Mouse (Mus musculus) heart, postnatal 14 days (tissue): ENCODE data around the gene Sp2. TPM values are rescaled to one million over a fixed set of nuclear protein-coding genes. Genes with fewer than 3 reads are reported as not detected.

Source experiments
- DNase-seq, 2 experiments: peaks; one replicate each; pipeline ENCODE4 v3.0.0; 2021 to 2022
- intact Hi-C: fragments of 180-260 bp; cut with DNase I; formaldehyde crosslinking; loops from one replicate; pipeline ENCODE4 v1.15.1; 2025
- total RNA-seq, 2 experiments: library from RNA; stranded (reverse); gene quantifications; 2 replicates each; pipeline ENCODE4 v1.2.3; 2021

The Sp2 gene
- total RNA-seq, 2 experiments from 2014 or later, result 11.4 to 12.0 TPM

DNA sequence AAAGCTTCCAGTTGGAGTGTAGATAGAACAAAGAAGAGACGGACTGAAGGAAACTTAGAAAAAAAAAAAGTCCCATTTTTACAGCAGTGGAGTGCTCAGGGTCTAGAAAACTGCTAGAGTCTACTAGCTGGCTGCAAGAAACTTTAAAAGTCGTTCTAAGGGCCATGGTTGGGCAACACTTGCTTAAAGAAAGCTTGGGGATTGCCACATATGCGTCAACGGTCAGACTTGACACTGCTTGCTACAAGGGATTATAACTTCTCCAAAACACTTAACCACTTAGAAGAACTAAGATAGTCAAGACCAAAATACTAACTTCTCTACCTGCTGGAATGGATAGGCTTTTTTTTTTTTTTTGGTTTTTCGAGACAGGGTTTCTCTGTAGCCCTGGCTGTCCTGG is 7.9 kb downstream of the Sp2 start:
- intact Hi-C loops, result no loop called here
- DNase-seq, result no peak

DNA sequence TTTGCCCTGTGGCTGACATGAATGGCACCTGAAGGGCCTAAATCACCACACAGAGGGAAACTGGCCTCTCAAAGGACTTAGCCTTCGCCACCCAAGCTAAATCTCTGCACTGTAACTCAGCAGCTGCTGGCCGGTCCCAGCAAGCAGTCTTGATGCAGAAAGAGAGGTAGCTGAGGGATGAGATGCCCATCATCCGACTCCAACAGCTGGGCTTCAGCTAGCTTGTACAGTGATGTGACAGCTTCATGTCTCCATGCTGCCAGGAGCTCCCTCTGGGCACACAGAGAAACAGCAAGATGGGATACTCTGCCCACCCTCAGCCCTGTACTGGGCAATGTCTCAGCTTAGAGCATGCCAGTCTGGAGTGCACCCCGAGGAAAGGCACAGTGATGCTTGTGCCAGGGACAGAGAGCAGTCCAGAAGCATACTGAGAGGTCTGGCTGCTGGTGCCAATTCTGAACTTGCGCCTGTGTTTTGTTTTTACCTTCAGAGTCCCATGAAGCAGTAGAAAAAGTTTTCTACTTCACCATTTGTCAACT is 9.3 kb downstream of the Sp2 start:
- no peak for DNase-seq
- intact Hi-C loops, result no loop called here

DNA sequence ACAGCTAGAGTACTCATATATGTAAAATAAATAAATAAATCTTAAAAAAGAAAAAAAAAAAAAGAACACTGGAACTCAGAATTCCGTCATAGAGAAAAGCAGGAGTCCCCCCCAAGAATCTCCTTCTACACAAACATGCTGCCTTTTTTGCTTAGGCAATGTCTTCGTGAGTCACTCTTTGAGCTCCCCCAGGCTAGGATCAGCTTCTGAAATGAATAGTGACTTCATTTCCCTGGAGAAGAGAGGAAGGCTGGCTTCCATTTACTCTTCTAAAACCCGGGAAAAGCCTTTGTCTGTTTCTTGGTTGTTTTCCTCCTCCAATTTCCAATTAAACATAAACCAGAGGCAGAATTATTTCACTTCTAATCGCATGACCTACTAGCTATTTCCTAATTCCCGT is 9.9 kb downstream of the Sp2 start:
- DNase-seq, result no peak
- intact Hi-C loops, result no loop called here

DNA sequence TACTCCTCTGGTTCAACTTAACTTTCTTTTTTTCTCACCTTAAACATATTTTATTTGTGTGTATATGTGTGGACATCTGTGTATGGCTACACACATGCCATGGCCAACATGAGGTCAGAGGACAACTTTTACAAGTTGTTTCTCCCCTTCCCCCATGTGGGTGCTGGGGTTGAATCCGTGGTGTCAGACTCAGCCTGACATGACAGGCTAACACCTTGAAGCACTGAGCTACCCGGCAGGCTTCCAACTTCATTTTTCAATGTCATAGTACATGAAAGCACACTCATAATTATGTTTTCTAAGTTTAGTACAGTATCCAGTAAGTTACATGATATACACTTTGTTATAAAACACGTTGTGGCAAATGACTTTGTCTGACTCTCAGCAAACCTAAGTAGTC is 12.4 kb downstream of the Sp2 start:
- no peak for DNase-seq
- intact Hi-C loops, result no loop called here

DNA sequence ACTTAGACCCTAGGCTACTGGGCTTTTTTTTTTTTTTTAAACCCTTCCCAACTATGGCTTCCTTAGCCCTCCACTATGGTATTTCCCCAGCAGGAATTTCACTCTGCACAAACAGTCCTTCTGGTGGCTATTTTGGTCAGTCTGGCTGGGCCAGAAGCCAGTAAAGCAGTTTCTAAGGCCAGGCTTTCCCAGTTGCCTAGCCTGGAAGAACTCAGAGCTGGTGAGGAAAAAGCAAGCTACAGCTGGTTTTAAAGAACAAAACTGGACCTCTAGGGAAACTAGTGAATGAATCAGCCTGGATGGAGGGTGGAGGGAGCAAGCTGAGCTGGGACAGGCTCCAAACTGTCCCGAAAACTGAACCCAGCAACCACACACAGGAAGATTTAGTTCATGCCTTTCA is 13.0 kb downstream of the Sp2 start:
- intact Hi-C loops, result no loop called here
- peak; percentile 79 to 86 for DNase-seq

DNA sequence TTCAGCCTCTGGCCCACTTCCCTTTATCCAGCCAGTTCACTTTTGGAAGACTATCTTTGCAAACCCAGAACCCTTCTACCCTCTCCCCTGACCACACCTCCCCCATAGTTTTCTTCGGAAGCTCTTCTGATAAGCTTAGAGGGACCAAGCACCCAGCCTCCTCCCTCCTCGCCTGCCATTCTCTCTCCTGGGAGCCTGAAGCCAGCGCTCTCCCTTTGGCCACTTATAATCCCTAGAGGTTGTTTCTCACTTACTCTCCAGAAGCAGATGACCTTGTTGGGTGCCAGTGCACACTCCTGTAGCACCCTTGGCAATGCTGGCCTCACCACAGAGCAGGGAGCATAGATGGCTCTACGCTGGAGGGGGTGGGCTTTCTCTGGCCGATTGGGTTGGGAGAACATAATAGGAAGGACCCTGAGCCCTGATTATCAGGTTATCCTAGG is 13.5 kb downstream of the Sp2 start:
- DNase-seq, result peak; percentile 41 to 53
- intact Hi-C loops, result no loop called here

DNA sequence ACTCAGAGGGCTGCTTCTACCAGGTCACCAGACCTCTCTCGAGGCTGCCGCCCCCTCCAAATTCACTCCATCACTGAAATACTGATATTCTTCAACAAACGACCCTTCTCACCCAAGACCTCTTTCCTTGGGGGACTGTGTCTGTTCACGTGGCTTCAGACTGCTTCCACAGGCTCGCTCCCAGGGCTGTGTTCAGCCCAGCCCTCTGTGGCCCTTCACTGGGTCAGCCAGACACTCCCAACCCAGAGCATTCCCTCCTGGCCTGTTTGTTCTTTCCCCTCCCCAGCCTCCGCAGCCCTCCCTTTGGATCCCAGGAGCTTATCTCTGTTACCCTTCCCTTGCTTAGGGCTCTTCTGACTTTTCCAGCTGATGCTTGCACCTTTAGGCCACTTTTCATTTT is 14.3 kb downstream of the Sp2 start:
- peak; percentile 49 to 51 for DNase-seq
- intact Hi-C loops, result no loop called here

DNA sequence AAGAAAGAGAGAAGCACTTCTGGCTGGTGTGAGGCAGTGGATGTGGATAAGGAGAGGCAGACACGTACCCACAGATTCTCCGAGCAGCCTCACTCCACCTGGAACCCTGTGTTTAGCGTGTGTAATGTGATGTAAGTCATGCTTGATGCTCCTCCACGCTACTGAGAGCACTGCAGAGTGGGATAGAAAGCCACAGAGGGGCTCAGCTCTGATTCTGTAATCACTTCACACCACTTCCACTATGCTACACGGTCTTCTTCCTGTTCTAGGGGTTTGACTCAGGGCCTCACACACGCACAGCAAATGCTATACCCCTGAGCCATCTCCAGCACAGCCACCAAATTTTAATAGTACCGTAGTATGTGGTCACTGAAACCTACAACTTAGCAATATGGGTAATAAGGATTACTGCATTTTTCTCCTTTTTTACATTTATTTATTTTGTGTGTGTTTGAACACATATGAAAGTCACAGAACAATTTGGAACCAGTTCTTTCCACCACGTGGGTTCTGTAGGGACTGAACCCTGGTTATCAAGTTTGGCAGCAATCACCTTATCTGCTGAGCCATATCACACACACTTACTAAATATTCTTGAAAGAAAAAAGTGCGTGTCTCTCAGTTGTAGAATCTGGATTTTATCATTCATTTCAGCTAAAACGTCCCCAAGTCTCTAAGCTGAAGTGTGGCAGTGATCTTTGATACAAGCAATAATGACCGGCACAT is 15.1 kb downstream of the Sp2 start:
- intact Hi-C loops, result no loop called here
- no peak for DNase-seq

DNA sequence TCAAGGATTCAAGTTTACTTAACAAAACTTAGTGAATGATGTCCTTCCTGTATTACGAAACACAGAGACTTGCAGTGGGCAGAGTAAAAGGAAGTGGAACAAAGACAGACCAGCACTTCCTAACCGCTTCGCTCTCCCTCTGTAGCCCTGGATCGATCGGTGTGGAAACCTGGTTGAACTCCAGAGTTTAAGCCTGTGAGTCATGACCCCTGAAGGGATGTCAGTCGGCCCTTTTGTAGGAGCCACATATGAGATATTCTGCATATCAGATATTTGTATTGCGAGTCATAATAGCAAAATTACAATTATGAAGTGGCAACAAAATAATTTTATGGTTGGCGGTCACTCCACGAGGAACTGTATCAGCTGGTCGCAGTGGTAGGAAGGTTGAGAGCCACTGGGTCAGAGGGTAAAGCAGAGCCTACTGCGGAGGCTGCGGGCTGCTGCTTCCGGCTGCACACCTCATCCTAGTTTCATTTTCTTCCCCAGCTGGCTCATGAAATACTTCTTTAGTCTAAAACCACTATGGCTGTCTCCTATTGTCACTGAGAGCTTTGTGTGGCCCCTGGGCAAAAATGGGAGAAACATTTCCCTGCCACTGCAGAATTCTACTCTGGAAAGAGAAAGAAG is 15.7 kb downstream of the Sp2 start:
- intact Hi-C loops, result no loop called here
- no peak for DNase-seq

DNA sequence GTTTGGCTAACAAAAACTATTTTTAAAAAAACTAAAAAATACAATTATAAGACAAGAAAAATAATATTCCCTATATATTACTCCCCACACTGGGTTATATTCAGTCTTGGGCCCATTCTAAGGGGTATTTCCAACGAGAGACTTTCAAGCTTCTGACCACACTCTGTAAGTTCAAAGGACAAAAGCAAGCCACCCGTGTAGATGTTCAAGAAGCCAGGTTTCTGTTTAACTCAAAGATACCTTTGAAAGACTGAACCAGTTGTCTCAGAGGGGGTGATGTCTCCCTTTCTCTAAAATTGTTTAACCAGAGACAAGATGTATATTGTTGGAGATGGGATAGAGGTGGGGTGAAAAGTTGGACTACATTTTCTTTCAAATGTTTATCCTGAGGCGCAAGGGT is 16.6 kb downstream of the Sp2 start:
- no peak for DNase-seq
- intact Hi-C loops, result no loop called here

DNA sequence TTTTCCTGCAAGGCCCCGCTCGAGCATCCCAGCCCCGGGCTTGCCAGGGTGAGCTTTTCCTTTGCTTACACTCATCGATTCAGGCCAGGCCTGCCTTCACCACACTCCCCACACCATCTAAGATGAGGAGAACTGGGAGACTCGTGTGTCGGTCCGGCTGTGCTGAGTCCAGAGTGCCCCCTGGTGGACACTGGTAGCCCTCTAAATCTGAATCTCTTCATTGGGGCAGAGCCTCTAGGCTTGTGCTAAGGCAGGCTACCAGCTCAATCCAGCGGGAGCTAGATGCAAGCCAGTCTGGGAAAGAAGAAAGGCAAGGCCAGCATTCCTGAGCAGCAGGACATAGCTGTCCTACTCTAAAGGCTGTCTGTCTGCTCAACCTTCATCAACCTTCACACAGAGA is 19.2 kb downstream of the Sp2 start:
- peak; percentile 90 to 94 for DNase-seq
- intact Hi-C loops, result loop anchor here (5.0 kb wide), 1 partner anchor 96 kb away; no protein-coding TSS in a partner anchor

DNA sequence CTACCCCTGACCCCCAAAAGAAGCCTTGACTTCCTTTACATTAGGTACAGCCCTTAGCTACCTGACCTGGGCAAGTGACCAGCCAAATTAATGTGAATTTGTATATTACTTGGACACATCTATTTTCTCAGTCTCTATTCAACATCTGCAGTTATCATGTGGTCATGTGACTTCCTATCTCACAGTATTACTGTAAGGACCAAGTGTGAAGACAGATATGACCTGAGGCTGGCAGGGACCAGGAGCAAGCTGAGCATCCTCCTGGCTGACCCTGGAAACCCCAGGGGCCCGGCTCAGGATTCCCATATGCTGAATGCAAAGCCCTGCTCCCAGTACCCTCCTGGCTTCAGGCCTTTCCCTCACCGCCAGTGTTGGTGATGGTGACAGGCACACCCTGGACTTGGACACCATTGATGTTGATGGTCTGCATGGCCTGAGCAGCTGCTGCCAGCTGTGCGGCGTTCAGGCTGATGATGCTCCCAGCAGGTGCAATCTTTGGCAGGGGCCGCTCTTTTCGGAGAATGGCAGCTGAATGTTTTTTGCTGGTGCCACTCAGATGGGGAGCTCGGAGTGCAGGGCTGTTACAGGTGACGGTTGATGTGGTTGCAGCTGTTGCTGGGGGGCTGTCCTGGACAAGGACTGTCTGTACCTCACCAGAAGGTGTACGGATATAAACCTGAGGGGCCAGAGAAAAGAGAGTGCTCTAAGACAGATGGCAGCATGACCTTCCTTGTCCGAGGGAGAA is 25.5 kb downstream of the Sp2 start:
- intact Hi-C loops, result no loop called here
- no peak for DNase-seq

DNA sequence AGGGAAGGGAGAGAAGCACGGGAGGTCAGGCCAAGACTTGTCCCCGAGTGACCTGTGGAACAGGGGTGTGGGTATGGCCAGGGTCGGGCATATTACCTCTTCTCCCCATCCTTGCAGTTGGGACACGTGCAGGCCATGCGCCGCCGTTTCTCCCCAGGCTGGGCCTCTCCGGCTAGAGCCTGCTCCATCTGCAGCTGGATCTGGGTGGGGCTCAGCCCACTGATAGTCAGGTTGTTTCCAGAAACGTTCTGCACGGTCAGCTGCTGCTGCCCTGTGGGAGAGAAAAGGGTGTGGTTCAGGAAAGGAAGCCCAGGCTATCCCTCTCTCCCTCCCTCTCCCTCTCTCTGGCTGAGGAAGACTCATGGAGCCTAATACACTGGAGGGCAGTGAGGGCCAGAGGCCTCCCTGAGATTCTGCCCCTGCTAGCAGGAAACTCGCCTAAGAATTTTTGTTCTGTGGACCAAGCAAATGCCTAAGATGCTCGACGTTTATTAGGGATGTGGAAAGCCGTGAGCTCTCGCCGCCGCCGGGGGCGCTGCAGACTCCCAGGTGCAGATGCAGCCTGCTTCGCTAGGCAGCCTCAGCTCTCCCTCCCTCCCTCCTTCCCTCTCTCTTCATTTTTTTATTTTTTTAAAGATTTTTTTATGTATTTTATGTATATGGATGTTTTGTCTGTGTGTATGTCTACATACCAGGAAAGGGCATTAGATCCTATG is 26.6 kb downstream of the Sp2 start:
- no peak for DNase-seq
- intact Hi-C loops, result no loop called here

DNA sequence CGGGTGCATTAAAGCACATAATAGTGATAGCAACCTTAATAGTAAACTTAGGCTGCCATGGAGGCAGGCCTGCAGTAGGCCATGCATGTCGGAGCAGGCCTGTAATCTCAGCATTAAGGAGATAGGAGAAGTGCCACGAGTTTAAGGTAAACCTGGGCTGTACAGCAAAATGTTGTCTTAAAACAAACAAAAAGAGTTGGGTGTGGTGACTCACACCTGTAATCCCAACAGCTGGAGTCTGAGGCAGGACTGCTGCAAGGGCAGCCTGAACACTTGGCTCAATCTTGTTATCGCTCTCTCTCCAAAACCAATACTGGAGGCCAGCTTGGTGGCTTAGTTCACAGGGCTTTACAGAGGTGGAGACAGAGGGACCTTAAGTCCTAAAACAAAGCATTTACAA is 27.7 kb downstream of the Sp2 start:
- no peak for DNase-seq
- intact Hi-C loops, result no loop called here

DNA sequence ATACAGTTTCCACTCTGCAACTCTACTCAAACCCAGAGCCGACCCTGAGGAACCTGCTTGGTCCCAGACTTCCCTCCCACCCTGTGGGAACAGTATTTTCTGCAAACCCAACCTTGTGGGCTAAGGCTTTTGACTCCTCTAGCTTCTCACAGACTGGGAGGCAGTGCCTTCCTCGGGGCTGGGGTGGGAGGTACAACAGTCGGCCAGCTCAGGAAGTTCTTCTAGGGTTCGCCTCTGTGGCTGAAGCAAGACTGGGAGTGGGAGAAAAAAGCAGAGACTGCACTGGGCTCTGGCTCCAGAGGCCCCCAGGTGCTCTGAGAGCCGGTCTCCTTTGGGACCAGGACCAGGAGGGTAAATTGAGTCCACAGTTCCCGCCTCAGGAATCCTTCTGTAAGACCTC is 29.9 kb downstream of the Sp2 start:
- intact Hi-C loops, result no loop called here
- DNase-seq, result no peak

DNA sequence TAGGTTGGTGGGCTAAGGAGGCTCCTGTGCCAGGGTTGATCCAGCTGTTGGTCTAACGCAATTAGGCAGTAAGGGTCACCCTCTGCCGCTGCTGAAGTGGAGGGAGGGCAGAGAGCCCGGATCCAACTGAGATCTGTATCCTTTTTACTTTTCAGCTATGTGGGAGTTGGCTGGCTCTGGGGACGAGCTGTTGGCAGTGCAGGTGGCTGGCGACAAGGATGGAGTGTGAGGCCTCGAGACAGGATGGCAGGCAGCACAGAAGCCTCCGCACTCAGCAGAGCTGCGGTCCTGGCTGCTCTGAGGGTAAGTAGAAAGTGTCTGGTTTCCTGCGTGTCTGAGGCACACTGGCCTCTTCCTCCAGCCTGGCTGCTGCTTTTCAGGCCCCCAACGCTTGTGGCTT is 30.3 kb downstream of the Sp2 start:
- intact Hi-C loops, result no loop called here
- DNase-seq, result no peak

DNA sequence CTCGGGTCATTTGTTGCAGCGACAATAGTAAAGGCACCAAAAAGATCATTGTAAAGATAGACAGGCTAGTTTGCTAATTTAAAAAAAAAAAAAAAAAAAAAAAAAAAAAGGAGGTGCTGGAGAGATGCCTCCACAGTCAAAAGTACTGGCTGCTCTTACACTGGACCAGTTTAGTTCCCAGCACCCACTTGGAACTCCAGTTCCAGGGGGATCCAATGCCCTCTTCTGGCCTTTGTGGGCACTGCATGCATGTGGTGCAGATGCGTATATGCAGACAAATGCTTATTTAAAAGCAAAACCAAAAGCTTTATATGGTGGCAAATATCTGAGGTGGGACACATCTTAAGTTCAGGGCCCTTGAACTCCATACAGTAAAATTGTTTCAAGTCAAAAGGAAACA is 32.0 kb downstream of the Sp2 start:
- intact Hi-C loops, result no loop called here
- no peak for DNase-seq

DNA sequence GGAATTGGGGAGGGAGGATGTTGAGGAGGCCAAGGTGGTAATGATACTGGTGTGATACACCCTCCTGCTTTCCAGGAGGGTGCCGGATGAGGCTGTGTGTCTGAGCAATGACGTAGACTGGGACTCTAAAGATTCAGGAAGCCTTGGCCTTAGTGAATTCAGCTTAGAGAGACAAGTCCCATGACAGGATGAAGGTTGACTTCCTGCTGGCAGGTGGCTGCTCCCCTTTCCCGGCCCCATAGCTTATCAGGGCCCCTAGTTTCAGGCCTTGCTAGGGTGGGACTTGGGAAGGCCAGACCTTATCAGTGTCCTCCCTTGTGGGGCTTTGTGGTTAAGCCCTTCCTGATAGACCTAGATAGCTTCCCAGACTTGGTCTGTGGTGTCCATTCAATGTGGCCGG is 34.9 kb downstream of the Sp2 start:
- intact Hi-C loops, result no loop called here
- no peak for DNase-seq

DNA sequence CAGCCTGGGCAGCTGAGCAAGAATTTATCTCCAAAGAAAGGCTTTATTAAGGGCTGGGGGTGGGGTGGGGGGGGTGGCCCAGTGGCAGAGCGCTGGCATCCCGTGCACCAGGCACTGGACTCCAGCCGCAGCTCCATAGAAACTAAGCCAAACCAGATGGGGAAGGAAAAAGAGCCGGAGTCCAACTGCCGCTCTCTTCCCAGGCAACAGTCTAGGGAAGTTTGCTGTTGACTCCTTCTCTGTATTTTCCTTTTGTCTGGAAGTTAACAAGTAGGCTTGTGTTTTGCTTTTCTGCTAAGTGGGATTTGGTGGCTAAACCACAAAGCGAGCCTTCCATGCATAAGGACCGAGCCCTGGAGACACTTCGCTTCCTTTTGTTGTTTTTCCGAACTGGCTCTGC is 36.3 kb downstream of the Sp2 start:
- no peak for DNase-seq
- intact Hi-C loops, result no loop called here

DNA sequence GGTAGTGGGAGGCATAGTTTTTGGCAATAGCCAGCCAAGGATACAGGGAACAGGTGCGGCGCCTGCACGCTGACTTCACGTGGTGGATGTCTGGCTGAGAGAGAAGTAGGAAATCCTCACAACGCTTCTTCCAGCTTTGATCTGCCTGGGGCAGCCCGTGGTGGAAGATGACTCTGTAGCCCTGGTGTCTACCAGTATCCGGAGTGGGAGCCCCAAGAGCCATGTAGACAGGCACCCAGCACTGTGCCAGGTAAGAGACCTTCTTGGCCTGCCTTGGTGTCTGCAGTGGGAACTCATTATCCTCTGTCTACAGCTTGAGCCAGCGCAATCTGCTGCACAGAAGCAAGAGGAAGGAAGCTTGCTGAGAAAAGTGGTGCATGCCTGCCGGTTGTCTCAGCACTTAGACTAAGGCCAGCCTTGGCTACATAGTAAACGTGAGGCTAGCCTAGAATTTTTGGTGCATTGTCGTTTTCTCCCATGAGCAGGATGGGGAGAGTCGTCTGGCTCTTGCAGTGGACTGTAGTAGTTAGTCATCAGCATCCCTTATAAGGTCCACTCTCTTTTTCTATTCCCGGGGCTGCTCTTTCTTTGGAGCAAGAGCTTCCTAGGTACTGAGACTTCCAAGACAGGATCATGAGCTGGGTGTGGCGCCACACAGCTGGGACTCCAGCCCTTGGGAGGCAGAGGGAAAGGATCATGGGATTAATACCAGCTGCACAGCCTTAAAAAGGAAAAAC is 37.7 kb downstream of the Sp2 start:
- no peak for DNase-seq
- intact Hi-C loops, result no loop called here
